Mouse (Mus musculus) heart, adult 9 months (tissue): ENCODE results near the gene Mfsd4a.
A peak's percentile ranks its signal among the peaks of the same experiment; 100 is the strongest.

Source experiments
- DNase-seq, 2 experiments: peaks; one replicate each; pipeline ENCODE4 v3.0.0; 2022; ENCODE audit warnings: low spot score in 2 of 2

The Mfsd4a gene

DNA sequence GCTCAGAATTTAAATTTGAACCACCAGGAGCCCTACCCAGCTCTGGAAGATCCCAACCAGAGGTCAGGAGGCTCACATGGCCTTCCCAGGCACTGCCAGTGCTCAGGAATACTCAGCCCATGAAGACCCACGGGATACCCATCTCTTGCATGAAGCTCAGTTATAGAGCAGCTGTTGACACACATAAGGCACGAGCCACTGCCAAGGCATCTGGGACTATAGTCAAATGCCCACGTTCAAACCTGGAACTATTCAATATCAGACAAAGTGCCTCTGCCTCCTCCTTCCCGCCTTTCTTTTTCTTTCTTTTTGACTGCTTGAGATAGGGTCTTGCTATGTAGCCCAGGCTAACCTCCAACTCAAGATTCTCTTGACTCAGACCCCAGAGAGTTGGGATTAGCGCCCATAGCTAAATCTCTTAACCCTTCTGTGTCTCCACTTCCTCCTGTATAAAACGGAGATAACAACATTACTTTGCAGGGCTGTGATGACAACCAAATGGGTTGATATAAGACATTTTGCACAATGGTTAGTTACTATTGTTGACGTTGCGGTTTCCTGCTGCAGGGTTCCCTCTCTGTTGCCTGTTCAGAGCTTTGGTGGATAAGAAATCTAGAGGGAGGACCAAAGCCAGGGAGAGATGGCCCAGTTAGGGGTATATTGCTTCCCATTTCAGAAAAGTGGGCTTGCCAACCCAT lies 2.2 kb downstream of the Mfsd4a start:
- DNase-seq: no peak

DNA sequence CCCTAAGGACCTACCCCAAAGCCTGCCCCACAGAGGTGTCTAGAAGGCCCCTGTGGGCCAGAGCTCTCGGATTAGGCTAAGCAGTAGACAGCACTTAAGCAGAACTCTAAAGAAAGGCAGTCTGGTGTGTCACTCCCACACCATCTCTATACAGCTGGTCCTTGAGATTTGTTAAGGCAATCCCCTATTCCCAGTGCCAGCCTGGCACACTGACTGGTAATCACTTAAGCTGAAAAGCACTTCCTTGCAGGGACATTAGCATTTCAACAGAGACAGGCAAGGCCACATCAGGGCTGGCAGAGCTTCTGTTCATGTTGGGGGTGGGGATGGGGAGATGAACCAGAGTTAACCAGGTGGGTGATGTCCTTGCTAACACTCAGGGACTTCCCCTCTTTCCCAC lies 2.9 kb downstream of the Mfsd4a start:
- DNase-seq: no peak

DNA sequence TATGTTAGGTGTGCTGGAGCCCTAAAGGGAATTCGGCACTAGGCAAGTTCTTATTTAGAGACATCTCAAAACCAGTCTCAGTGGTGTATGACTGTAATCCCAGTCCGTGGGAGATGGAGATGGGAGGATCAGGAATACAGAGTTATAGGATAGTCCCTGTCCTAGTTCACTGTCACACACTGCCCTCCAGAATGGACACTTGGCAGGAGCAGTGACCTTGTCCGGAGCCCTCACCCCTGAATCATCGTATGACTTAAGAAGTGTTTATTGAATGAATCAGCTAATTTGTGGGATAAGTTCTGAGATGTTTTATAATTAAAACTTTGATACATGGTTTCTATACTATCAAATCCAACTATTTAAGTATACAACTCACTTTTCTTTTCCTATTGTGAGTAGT lies 4.8 kb downstream of the Mfsd4a start:
- no peak for DNase-seq

DNA sequence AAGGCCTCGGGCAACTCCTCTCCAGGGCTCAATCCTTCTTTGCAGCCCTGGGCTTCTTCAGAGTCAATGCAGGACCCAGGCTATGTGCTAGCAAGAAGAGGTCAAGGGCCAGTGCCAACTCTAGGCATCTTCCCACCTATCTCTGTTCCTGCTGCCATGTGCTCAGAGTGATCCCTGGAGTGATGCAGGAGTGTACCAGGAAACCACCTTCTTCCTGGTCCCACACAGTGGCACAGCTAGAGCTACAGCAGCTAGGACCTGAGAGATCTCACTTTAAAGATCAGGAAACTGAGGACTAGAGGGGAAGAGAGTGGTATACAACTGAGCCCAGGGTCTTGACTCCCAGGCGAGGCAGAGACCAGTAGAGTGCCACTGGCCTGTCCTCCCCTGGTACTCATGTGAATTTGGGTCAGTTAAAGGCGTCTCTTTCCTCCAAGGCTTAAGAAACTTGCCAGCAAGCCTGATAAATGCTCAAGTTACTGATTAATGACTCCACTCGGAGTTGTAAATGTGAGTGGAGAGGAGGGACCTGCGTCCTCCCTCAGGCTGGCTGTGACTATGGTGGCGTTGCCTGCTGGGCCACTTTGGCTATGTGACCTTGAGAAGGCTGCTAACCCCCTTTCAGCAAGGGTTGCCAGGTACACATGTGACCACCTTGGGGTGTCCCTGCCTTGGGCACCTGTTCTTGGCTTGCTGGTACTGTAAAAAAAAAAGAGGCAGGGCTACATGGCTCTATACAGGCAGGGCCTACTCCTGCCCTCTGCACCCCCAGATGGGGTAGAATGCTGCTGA lies 5.9 kb downstream of the Mfsd4a start:
- no peak for DNase-seq

DNA sequence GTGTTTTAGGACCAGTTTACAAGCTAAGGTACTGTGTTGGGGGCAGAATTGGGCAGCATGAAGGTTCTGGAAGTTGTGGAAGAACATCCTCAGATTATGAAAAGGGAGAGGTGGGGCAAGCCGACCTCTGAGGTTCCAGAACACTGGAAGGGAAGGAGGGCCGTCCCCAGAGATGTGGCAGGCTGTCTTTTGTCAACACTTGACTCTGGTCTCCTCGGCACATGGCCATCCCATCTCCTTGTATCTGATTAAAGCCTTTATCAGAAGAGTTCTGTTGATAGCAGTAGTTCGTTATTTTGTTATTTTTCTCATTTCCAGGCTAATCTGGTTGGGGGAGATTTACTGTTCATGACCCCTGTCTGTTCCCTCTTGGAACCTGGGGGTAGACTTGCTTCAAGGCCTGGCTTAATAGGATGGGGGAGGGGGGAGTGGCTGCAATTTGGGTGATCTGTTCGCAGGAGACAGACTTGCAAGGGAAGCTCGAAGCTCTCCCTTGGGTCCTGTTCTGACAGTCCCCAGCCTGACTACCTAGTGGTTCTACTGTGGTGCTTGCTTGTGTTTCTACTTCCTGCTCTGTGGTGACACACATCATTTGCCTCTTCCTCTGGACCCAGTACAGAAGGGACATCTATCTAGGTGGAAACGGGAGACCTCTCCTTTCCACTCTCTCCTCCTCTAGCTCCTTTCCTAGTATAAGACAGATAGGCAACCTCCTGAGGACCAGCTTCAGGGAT lies 7.7 kb downstream of the Mfsd4a start:
- no peak for DNase-seq

DNA sequence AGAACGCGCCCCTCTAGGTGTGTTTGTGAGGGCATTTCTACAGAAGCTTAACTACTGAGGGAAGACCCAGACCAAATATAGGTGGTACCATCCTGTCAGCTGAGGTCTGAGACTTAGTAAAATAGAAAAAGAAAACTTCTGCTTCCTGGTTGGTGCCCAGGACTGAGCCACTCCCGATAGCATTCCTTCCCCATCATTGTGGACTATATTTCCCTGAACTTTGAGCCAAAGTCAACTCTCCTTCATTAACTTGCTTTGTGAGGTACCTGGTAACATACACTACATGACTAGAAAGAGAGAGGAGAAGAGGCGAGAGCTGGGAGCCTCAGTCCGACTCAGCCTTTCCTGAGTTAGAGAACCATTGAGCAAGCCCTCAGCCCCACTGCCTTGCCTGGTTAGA lies 9.3 kb downstream of the Mfsd4a start:
- DNase-seq: no peak

DNA sequence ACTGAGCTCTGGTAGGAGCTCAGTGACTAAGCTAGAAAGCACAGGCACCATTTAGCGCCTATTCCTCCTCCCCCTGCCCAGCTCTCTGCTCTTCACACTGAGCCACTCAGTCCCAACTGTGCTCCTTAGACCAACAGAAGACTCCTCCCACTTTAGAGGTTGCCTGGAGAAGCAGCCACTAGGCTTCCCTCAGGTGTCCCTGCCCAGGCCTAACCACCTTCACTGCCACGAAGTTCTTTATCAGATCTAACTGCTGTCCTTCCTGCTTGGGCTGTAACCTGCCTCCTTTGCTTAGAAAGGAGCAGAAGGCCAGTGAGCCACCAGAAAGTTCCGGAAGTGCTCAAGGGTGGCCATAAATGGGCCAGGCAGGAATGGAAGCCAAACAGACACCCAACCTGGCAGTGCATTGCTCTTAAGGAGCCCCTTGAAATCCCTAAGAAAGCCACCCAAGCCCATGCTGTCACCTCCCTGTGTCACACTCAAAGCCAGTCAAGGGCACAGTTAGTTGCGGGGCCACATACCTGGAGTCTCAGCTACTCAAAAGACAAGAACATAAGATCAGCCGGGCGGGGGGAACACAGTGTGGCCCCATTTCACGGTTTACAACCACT lies 12.7 kb downstream of the Mfsd4a start:
- no peak for DNase-seq

DNA sequence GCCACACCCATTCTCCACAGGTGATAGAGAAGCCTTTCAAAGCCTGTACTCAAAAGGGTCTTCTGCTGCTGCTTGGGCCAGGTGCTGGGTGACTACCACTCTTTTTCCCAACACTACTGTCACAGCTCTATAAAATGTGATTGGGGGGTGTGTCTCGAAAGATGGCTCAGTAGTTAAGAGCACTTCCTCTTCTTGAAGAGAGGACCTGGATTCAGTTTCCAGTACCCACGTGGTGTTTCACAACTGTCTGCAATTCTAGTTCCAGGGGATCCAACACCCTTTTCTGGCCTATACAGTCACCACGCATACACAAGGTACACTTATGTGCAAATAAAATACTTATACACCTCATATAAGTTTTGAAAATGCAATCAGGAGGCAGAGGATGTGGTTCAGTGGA lies 13.5 kb downstream of the Mfsd4a start:
- no peak for DNase-seq

DNA sequence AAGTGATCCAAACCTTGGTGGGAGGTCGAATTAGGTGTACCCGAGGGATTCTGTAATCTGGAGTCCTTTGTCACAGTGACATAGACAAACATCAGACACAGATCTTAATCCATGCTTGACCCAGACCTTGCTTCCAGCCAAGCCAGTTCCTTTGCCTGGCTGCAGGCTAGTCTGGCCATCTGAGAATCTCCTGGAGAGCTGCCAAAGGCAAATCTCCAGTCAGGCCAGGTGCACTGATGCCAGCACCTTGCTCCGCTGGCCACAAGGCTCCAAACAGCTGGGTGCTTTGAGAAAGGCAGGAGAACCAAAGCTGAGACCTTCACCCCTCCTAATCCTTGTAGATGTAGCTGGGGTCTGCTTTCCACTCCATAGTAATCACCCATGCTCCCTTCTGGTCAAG lies 16.1 kb downstream of the Mfsd4a start:
- no peak for DNase-seq

DNA sequence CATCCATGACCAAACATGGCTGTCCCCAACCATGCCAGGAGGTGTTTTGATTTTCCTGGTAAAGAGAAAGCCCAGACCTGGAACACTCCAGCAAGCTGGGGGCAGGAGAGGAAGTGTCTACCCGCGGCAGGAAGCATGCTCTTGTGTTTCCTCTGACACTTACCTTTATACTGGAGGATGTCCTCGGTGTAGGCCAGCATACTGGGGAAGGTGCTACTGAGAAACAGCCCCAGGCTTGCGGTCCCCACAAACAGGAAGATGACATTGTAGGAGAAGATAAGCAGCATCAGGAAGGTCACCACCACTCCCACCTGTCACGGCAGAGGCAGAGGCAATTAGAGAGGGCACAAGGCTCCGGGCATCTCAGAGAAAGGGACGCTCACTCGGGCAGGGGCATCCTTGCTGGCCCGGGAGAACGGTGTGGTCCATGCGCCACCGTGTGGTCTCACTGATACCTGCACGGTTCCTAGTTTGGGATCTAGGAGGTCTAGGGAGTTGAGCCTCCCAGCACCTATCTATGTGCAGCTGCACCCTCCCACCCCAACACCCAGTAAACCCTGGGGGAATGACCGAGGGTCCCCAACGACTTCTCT lies 21.6 kb downstream of the Mfsd4a start:
- DNase-seq: peak; percentile 57 to 59

DNA sequence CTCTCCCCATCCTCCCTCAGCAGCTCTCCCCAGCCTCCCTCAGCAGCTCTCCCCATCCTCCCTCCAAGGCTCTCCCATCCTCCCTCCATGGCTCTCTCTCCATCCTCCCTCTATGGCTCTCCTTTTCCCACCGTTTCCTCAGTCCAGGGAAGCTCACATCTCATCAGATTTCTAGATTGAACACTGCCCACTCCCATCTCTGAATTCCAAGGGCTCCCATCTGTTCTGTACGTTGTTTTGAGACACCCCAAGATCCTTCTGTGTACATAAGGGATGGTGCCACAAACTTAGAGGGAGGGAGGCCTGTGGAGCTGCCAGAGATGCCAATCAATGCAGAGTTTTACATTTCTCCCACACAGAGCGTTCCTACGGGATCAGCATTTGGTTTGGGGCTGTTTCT lies 24.1 kb downstream of the Mfsd4a start:
- no peak for DNase-seq

DNA sequence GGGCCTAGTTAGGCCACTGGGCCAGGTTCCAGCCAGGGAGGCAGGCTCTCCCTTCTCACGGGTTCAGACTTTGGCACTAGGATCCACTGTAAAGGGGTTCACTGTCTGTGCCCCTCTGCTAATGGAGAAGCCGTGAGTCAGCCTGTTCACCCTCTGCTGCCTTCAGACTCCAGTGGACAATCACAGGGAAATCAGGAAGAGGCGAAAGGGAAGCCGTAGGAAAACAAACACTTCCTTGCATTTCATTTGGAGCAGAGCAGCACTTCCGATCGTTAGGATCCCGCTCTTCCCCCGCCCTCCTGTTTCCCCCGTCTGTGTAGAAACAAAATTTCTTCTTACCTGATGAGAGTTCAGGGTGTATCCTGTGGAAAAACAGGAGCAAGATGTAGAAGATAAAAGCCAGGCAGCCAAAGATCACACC lies 27.7 kb downstream of the Mfsd4a start:
- DNase-seq: peak; percentile 73 to 85

DNA sequence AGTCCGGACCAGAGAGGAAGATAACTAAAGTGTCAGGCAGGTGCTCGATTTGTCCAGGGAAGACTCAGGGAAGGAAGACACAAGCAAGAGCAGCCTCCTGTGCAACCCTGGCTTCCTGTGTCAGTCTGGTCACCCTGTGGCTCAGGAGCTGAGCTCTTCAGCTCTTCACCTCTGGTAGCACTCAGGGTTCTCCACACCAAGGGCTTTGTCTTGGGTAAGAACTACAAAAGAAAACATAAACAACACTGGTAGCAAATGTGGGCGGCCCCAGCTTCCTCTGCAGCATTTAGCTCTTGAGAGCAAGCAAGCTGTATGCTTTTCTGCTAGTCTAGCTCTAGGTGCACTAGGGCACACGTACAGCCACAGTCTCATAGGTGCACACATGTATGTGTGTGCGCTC lies 29.1 kb downstream of the Mfsd4a start:
- DNase-seq: no peak

DNA sequence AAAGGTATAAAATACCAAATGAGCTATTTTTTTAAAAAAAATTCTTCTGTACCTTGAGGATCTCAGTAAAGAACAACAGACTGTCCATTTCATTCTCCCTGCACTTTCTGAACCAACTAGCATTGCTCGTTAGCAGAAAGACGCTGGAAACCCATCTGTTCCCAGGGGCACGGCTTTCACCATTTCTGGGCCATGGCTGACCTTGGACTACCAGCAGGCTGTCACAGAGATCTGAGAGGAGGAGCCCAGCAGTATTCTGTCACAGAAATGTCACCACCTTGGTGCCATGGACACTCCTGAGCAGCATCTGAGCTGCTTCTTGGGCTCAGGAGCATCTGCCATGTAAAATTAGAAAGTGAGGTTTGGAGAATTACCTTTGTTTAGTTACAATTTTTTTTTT lies 30.1 kb downstream of the Mfsd4a start:
- DNase-seq: no peak

DNA sequence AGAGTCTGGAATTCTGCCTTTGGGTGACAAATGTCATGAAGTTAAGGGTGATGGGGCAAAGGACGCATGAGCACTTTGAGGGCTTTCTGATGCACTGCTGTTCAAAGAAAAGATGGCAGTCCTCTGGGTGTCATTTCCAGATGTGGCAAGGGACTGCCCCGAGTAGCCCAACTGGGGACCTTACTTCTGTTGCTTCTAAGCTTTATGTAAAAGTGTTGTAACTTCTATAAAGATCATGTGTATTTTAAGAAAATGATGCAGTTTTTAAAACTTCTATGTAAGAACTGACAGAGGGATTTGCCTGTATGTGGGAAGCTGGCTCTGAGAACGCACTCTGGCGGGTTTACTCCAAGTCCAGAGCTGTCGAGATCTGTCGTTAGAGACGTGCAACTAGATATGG lies 35.7 kb downstream of the Mfsd4a start:
- DNase-seq: no peak

DNA sequence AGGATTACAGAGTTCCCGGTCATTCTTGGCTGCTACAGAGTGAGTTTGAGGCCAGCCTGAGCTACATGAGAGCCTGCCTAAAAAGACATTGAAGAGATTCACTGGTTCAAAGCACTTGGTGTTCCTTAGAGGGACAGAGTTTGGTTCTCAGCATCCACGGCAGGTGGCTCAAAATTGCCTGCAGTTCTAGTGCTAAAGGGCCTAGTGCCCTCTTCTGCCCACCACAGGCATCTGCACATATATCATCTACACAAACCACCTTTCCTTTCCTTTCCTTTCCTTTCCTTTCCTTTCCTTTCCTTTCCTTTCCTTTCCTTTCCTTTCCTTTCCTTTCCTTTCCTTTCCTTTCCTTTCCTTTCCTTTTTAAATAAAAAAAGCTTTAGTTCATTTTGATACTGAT lies 37.3 kb downstream of the Mfsd4a start:
- no peak for DNase-seq

DNA sequence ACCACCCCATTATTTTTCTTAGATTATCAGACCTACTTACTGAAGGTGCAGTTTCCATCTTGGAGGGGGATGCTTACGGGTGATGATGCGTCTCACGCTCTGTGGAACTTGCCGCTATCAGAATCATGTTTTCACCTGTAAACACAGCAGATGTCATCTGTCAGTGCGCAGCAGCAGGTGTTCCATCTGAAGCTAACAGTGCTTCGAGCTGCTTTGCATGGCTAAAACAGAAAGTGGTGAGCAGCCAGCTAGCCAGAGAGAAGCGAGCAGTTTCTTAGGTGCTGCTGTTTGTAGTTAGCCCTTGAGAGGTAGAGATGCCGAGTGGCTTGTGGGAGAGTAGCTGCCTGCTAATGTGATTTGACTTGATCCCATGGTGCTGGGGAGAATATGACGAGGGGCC lies 39.4 kb downstream of the Mfsd4a start:
- no peak for DNase-seq

DNA sequence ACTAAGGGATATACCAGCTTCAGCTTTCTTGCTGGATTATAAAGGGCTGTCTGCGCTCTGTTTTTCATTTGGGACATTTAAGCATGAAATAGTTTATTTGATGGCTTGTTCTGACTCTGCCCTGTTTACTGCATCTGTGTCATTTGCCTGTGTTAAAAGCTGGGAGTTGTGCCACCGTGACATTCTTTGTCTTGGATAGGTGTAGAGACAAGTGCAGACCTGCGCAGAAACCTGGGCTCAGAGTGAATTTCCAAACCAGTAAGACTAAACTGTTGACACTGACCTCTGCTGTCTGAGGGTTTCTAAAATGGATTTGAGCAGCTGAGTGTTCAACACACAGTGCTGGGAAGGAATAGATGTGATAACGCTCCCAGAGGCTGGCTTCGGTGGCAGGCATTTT lies 39.9 kb downstream of the Mfsd4a start:
- DNase-seq: no peak

DNA sequence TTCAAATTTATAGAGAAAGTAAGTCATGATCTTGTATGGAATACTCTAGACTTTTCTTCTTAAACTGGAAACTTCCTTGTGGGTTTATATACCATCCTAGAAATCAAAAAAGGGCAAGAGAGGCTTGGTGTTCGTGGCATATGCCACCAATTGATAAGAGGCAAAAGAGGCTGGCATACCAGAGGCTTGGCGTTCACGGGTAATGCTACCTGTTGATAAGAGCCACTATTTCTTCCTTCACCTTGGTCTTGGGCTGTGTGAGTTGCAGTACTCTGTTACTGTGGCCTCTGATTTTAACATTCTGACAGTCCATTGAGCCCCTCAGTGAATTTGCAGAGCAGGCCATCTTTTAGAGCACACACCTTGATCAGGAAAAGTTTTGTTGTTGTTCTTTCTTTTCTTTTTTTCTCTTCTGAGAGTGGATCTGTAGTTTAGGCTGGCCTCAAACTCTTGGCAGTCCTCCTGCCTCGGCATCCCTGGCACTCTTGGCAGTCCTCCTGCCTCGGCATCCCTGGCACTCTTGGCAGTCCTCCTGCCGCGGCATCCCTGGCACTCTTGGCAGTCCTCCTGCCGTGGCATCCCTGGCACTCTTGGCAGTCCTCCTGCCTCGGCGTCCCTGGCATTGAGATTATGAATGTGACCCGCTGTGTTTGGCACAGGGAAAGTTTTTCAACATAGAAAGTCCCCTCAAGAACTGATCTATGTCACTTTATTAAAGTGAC lies 40.8 kb downstream of the Mfsd4a start:
- DNase-seq: no peak

DNA sequence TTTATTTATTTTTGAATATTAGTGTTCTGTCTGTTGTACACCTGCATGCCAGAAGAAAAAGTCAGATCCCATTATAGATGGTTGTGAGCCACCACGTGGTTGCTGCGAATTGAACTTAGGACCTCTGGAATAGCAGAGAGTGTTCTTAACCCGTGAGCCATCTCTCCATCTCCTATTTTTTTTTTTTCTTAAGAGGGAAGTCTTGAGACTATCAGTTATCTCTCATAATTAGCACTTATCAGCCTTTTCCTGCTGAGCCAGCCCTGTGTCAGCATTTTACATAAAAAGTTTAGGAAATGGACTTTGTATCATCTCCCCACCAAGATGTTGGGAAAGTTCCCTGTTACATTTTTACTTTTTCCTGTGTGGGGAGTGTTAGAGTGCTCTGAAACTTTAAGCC lies 45.8 kb downstream of the Mfsd4a start:
- DNase-seq: no peak

DNA sequence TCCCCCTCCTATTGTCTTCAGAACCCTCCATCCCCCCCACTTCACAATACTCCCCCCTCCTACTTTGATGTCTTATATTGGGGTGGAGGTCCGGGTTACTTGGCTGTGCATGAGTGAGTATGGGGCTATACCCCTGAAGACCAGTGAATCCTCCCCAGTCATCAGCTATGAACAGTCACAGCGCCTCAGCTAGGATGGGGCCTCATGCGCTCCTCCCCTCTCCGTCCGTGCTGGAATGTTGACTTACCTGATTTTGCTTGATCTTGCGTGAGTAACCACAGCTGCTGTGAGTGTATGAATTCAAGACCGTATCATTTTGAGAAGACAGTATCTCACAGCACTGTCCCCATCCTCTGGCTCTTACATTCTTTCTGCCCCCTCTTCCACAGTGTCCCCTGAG lies 48.0 kb downstream of the Mfsd4a start:
- no peak for DNase-seq
